Mouse (Mus musculus) midbrain, embryonic 12.5 days (tissue): ENCODE measurements at regions not wholly inside any gene's neighbourhood (a gene's known extent, or its start where the extent isn't known, plus 50 kb on each side); places are given as distances from the start of the nearest gene placed in this dataset.

Experiments used
- ATAC-seq: fragments of 200-750 bp; cut with Nextera tagmentation; 2 replicates; pipeline ENCODE4 v1.8.0; 2017; ENCODE audit warnings: low read depth, moderate TSS enrichment, moderate library complexity; ENCODE audit not compliant: low FRiP score
- H3K27ac ChIP-seq: fragments of 300-500 bp; sonication (generic); replicated peaks from 2 replicates; pipeline ENCODE4 v1.5.1; 2016; ENCODE audit warnings: mild to moderate bottlenecking
- H3K27me3 ChIP-seq: fragments of 300-500 bp; sonication (generic); 2 replicates; pipeline ENCODE4 v1.6.1; 2016; ENCODE audit warnings: mild to moderate bottlenecking
- H3K36me3 ChIP-seq: fragments of 300-500 bp; sonication (generic); 2 replicates; pipeline ENCODE4 v1.6.1; 2016
- H3K4me1 ChIP-seq: fragments of 300-500 bp; sonication (generic); 2 replicates; pipeline ENCODE4 v1.6.1; 2016
- H3K4me2 ChIP-seq: fragments of 300-500 bp; sonication (generic); replicated peaks from 2 replicates; pipeline ENCODE4 v1.6.1; 2016; ENCODE audit warnings: mild to moderate bottlenecking, moderate library complexity
- H3K4me3 ChIP-seq: fragments of 300-500 bp; sonication (generic); 2 replicates; pipeline ENCODE4 v1.5.1; 2016; ENCODE audit warnings: mild to moderate bottlenecking
- H3K9ac ChIP-seq: fragments of 300-500 bp; sonication (generic); replicated peaks from 2 replicates; pipeline ENCODE4 v1.6.1; 2016; ENCODE audit warnings: mild to moderate bottlenecking, moderate library complexity
- H3K9me3 ChIP-seq: fragments of 300-500 bp; sonication (generic); 2 replicates; pipeline ENCODE4 v1.6.1; 2016; ENCODE audit warnings: mild to moderate bottlenecking
- WGBS: fragments of 180-500 bp; shearing (Covaris S2); methylation state at CpG from one replicate; pipeline ENCODE4 v1.1.7; 2016; 5-methylcytosine and 5-hydroxymethylcytosine counted together

- no peak for ATAC-seq
- no peak overlapping the region for H3K9ac ChIP-seq
- WGBS = 89% methylated on average over 3 of the region's 3 CpGs
- H3K4me1 ChIP-seq = no peaks in the 10 kb centered on the region
- H3K27me3 ChIP-seq = no peaks in the 10 kb centered on the region
- H3K36me3 ChIP-seq = no peaks in the 10 kb centered on the region
- H3K9me3 ChIP-seq = no peaks in the 10 kb centered on the region
- H3K4me3 ChIP-seq = no peak overlapping the region
- H3K4me2 ChIP-seq = no peak overlapping the region
- H3K27ac ChIP-seq = no peak overlapping the region
Observed at GRCm38 (mm10) chr1:9434952-9435664, 1978.8 kb upstream of the A830018L16Rik start.

- Histone ChIP-seq H3K4me3 (no peak overlapping the region), H3K4me2 (no peak overlapping the region), H3K27me3 (no peaks in the 10 kb centered on the region), H3K27ac (no peak overlapping the region), H3K4me1 (no peaks in the 10 kb centered on the region), H3K36me3 (no peaks in the 10 kb centered on the region), H3K9me3 (no peaks in the 10 kb centered on the region), H3K9ac (no peak overlapping the region)
- ATAC-seq = no peak
Observed at GRCm38 (mm10) chr1:9442937-9443336, 1971.0 kb upstream of the A830018L16Rik start.

DNA sequence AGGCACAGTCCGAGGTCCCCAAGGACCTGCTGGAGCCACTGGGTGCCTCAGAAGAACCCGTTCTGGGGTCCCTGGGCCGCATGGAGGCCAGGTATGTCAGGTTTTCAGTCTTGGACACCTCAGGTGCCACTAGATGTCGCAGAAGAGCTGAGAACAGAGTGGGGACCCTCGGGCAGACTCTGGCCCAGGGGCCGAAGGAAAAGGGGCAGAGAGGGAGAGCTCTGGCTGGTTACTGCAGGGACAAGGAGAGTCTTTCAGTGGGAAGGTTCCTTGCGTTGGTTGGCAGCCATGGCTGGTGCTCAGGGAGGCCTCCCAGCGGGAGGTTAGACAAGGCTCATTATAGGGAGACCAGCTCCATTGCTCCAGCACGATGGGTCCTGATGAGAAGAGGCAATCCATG, 1944.4 kb upstream of the A830018L16Rik start:
- H3K4me2 ChIP-seq = no peak overlapping the region
- H3K27ac ChIP-seq = no peak overlapping the region
- WGBS = 39% methylated on average over 9 of the region's 9 CpGs
- no peak overlapping the region for H3K4me3 ChIP-seq
- H3K36me3 ChIP-seq = no peaks in the 10 kb centered on the region
- no peaks in the 10 kb centered on the region for H3K9me3 ChIP-seq
- 0 out of 2 replicates have a peak, but pooled peaks have one; percentile 38 for ATAC-seq
- no peaks in the 10 kb centered on the region for H3K27me3 ChIP-seq
- H3K9ac ChIP-seq = no peak overlapping the region
- no peaks in the 10 kb centered on the region for H3K4me1 ChIP-seq

GRCm38 (mm10) chr1:9470003-9470402, 1943.9 kb upstream of the A830018L16Rik start:
- WGBS = 80% methylated on average over 6 of the region's 6 CpGs

More at GRCm38 (mm10) chr1:9470003-9470402, 1943.9 kb upstream of the A830018L16Rik start:
- Histone ChIP-seq H3K9me3 (no peaks in the 10 kb centered on the region), H3K36me3 (no peaks in the 10 kb centered on the region), H3K27ac (no peak overlapping the region), H3K4me2 (no peak overlapping the region), H3K4me3 (no peak overlapping the region), H3K4me1 (no peaks in the 10 kb centered on the region), H3K27me3 (no peaks in the 10 kb centered on the region), H3K9ac (no peak overlapping the region)
- ATAC-seq = no peak
